Mouse (Mus musculus): ENCODE data around the gene Xpo5. TPM values are rescaled to one million over a fixed set of nuclear protein-coding genes. Genes with fewer than 3 reads are reported as not detected.

Xpo5 gene
- polyA plus RNA-seq, 1 experiment = 19.6 TPM

DNA sequence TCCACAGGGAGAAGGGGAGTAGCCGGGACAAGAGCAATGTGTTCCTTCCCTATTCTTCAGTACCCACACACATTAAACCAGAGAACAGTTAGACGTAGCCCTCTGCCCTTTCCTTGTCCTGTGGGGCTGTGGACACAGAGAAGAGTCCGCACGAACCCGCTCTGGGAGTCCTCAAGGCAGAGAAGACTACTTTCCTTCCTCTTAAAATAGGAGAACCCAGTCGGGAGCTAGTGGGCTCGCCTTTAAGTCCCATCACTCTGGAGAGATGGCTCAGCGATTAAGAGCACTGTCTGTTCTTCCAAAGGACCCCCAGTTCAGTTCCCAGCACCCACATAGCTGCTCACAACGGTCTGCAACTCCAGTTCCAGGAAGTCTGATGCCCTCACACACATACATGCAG lies 40.9 kb upstream of the Xpo5 start:
- DNase-seq = no peak
- TF ChIP-seq CTCF (IDR thresholded peaks at IDR 0.05; ENCODE audit: insufficient read depth, low read length) (no peak), POLR2A (IDR thresholded peaks at IDR 0.05; ENCODE audit: borderline replicate concordance, extremely low read depth, low read depth, low read length) (no peak)
- Histone ChIP-seq H3K4me3 (replicated peaks; ENCODE audit: extremely low read depth, low read depth, low read length) (peak overlapping the region; percentile 90), H3K4me1 (ENCODE audit: control insufficient read depth, insufficient read depth, low read length) (peaks cover 4% of the 10 kb centered on the region; the same call in 1 of the 2 replicates)
- WGBS = 32% methylated on average over 9 of the region's 9 CpGs

GRCm38 (mm10) chr17:46162551-46162950 lies 40.0 kb upstream of the Xpo5 start:
- H3K4me1 ChIP-seq (ENCODE audit: control insufficient read depth, insufficient read depth, low read length) = peaks cover 4% of the 10 kb centered on the region; the same call in 1 of the 2 replicates
- H3K4me3 ChIP-seq (replicated peaks; ENCODE audit: extremely low read depth, low read depth, low read length) = peak overlapping the region; percentile 57
- 55% methylated on average over 7 of the region's 7 CpGs for WGBS
- DNase-seq = no peak
- TF ChIP-seq POLR2A (IDR thresholded peaks at IDR 0.05; ENCODE audit: borderline replicate concordance, extremely low read depth, low read depth, low read length) (no peak), CTCF (IDR thresholded peaks at IDR 0.05; ENCODE audit: insufficient read depth, low read length) (no peak)

DNA sequence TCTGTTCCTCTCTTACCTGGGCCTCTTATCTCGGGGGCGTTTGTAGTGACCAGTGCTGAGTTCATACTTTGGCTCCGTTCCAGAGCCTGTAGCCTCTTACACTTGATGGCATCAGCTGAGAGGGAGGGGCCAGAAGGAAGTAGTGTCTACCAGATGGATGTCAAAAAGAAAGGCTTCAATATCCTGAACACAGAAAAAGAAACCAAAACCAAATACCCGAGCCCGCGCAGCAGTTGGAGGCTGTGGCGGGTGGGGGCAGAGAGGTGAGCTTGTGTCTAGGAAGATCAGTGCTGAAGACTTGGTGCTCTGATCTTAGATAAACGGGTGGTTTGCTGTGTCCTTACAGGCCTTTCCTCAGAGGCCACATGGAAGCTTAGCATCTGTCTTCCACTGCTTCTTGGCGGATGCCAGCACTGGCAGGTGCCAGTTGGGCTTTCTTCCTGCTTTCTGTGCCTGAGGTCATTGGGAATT lies 39.6 kb upstream of the Xpo5 start:
- DNase-seq = peak; percentile 45
- 14% methylated on average over 9 of the region's 9 CpGs for WGBS

GRCm38 (mm10) chr17:46164301-46164700 lies 38.3 kb upstream of the Xpo5 start:
- peaks cover 4% of the 10 kb centered on the region; the same call in 1 of the 2 replicates for H3K4me1 ChIP-seq (ENCODE audit: control insufficient read depth, insufficient read depth, low read length)
- DNase-seq = no peak

More for the DNA sequence above, 39.6 kb upstream of the Xpo5 start:
- TF ChIP-seq CTCF (IDR thresholded peaks at IDR 0.05; ENCODE audit: insufficient read depth, low read length) = no peak
- no peak for TF ChIP-seq POLR2A (IDR thresholded peaks at IDR 0.05; ENCODE audit: borderline replicate concordance, extremely low read depth, low read depth, low read length)
- peaks cover 4% of the 10 kb centered on the region; the same call in 1 of the 2 replicates for H3K4me1 ChIP-seq (ENCODE audit: control insufficient read depth, insufficient read depth, low read length)
- peak overlapping the region; percentile 57 for H3K4me3 ChIP-seq (replicated peaks; ENCODE audit: extremely low read depth, low read depth, low read length)

DNA sequence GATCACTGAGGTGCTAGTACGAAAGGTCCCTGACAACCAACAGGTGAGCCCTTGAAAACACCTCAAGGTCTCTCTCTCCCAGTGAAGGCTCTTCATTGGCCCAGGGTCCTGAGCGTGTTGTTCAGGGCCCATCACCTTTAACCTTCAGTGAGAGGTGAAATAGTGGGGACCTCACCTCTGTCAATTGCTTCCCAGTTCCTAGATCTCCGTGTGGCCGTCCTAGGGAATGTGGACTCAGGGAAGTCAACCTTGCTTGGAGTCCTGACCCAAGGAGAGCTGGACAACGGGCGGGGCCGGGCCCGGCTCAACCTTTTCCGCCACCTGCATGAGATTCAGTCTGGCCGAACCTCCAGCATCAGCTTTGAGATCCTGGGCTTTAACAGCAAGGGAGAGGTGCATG lies 37.8 kb upstream of the Xpo5 start:
- DNase-seq = no peak
- WGBS = 90% methylated on average over 10 of the region's 10 CpGs
- Histone ChIP-seq H3K4me3 (replicated peaks; ENCODE audit: extremely low read depth, low read depth, low read length) (no peak overlapping the region), H3K4me1 (ENCODE audit: control insufficient read depth, insufficient read depth, low read length) (peaks cover under 1% of the 10 kb centered on the region; the same call in 1 of the 2 replicates)
- TF ChIP-seq POLR2A (IDR thresholded peaks at IDR 0.05; ENCODE audit: borderline replicate concordance, extremely low read depth, low read depth, low read length) = no peak
- TF ChIP-seq CTCF (IDR thresholded peaks at IDR 0.05; ENCODE audit: insufficient read depth, low read length) = no peak

More at GRCm38 (mm10) chr17:46164301-46164700, 38.3 kb upstream of the Xpo5 start:
- 92% methylated on average over 8 of the region's 8 CpGs for WGBS
- TF ChIP-seq POLR2A (IDR thresholded peaks at IDR 0.05; ENCODE audit: borderline replicate concordance, extremely low read depth, low read depth, low read length) (no peak), CTCF (IDR thresholded peaks at IDR 0.05; ENCODE audit: insufficient read depth, low read length) (no peak)
- H3K4me3 ChIP-seq (replicated peaks; ENCODE audit: extremely low read depth, low read depth, low read length) = no peak overlapping the region

DNA sequence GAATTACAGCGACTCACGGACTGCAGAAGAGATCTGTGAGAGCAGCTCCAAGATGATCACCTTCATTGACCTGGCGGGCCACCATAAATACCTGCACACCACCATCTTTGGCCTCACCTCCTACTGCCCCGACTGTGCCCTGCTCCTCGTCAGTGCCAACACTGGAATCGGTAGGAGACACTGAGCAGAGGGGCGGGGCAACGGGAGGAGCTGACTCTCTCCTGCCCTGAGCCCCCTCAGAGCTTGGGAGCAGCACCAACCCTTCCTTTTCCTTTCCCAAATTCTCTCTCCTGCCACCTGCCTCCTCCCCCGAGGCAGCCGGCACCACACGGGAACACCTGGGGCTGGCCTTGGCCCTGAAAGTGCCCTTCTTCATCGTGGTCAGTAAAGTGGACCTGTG lies 37.1 kb upstream of the Xpo5 start:
- 84% methylated on average over 12 of the region's 12 CpGs for WGBS
- Histone ChIP-seq H3K4me1 (ENCODE audit: control insufficient read depth, insufficient read depth, low read length) (no peaks in the 10 kb centered on the region), H3K4me3 (replicated peaks; ENCODE audit: extremely low read depth, low read depth, low read length) (no peak overlapping the region)
- TF ChIP-seq CTCF (IDR thresholded peaks at IDR 0.05; ENCODE audit: insufficient read depth, low read length) = no peak
- TF ChIP-seq POLR2A (IDR thresholded peaks at IDR 0.05; ENCODE audit: borderline replicate concordance, extremely low read depth, low read depth, low read length) = no peak
- DNase-seq = no peak

DNA sequence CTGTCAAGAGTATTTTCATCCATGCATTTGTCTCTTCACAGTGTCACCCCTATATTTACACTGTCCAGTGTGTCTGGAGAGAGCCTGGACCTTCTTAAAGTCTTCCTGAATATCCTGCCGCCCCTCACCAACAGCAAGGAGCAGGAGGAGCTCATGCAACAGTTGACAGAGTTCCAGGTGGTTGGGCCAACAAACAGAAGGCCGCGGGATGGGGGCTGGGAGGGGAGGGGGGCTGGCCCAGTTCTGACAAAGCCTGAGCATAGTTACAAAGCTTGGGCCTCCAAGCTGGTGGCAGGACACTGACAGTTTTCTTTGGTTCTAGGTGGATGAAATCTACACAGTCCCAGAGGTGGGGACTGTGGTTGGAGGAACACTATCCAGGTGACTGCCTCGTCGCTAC lies 36.3 kb upstream of the Xpo5 start:
- H3K4me1 ChIP-seq (ENCODE audit: control insufficient read depth, insufficient read depth, low read length) = no peaks in the 10 kb centered on the region
- TF ChIP-seq POLR2A (IDR thresholded peaks at IDR 0.05; ENCODE audit: borderline replicate concordance, extremely low read depth, low read depth, low read length) (no peak), CTCF (IDR thresholded peaks at IDR 0.05; ENCODE audit: insufficient read depth, low read length) (no peak)
- no peak overlapping the region for H3K4me3 ChIP-seq (replicated peaks; ENCODE audit: extremely low read depth, low read depth, low read length)
- 58% methylated on average over 5 of the region's 5 CpGs for WGBS
- DNase-seq = no peak

- DNase-seq = no peak
- 86% methylated on average over 11 of the region's 11 CpGs for WGBS
- no peak for TF ChIP-seq POLR2A (IDR thresholded peaks at IDR 0.05; ENCODE audit: borderline replicate concordance, extremely low read depth, low read depth, low read length)
- TF ChIP-seq CTCF (IDR thresholded peaks at IDR 0.05; ENCODE audit: insufficient read depth, low read length) = 0 out of 2 replicates have a peak, but pooled peaks have one; percentile 15
Observed at GRCm38 (mm10) chr17:46167014-46167413, 35.6 kb upstream of the Xpo5 start.

GRCm38 (mm10) chr17:46168318-46168717 lies 34.3 kb upstream of the Xpo5 start:
- 26% methylated on average over 5 of the region's 5 CpGs for WGBS
- DNase-seq = no peak
- H3K4me3 ChIP-seq (replicated peaks; ENCODE audit: extremely low read depth, low read depth, low read length) = no peak overlapping the region
- TF ChIP-seq POLR2A (IDR thresholded peaks at IDR 0.05; ENCODE audit: borderline replicate concordance, extremely low read depth, low read depth, low read length) = no peak
- no peak for TF ChIP-seq CTCF (IDR thresholded peaks at IDR 0.05; ENCODE audit: insufficient read depth, low read length)
- H3K4me1 ChIP-seq (ENCODE audit: control insufficient read depth, insufficient read depth, low read length) = no peaks in the 10 kb centered on the region

More at GRCm38 (mm10) chr17:46167014-46167413, 35.6 kb upstream of the Xpo5 start:
- H3K4me3 ChIP-seq (replicated peaks; ENCODE audit: extremely low read depth, low read depth, low read length) = no peak overlapping the region
- no peaks in the 10 kb centered on the region for H3K4me1 ChIP-seq (ENCODE audit: control insufficient read depth, insufficient read depth, low read length)

DNA sequence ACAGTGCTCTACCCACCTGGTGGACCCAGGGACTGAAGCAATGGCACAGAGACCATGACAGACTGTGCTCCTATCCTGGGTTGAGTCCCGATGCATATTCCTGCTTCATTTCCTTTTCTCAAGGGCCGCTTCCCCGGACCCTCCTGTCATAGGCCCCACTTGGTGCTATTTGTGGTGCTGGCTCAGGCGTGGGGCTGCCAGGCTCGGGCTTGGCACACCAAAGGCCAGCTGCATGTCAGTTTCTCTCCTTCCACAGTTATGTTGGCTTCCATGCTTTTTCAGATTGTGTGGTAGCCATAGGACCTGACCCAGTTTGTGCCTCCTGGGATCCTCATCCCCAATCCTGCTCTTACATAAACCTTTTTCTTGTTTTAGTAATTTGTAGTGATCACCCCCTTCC lies 33.8 kb upstream of the Xpo5 start:
- no peaks in the 10 kb centered on the region for H3K4me1 ChIP-seq (ENCODE audit: control insufficient read depth, insufficient read depth, low read length)
- 76% methylated on average over 5 of the region's 5 CpGs for WGBS
- TF ChIP-seq CTCF (IDR thresholded peaks at IDR 0.05; ENCODE audit: insufficient read depth, low read length) = no peak
- H3K4me3 ChIP-seq (replicated peaks; ENCODE audit: extremely low read depth, low read depth, low read length) = no peak overlapping the region
- DNase-seq = no peak

Measured in lung, adult 2 months (tissue).